Mouse (Mus musculus) heart, embryonic 16.5 days (tissue): ENCODE measurements around the gene Atp5j. TPM values are rescaled to one million over a fixed set of nuclear protein-coding genes. Genes with fewer than 3 reads are reported as not detected.

Experiments
- ATAC-seq: fragments of 200-750 bp; cut with Nextera tagmentation; replicated peaks from 2 replicates; pipeline ENCODE4 v1.8.0; 2017; ENCODE audit warnings: moderate number of reproducible peaks; ENCODE audit not compliant: insufficient read depth, low FRiP score; ENCODE audit errors: extremely low read depth
- H3K27ac ChIP-seq: fragments of 300-500 bp; sonication (generic); 2 replicates; pipeline ENCODE4 v1.5.1; 2014; ENCODE audit warnings: mild to moderate bottlenecking, low read length, control low read depth, moderate library complexity
- H3K27me3 ChIP-seq: fragments of 300-500 bp; sonication (generic); 2 replicates; pipeline ENCODE4 v1.6.1; 2014; ENCODE audit warnings: low read length, mixed read lengths; ENCODE audit not compliant: control insufficient read depth, insufficient read depth
- H3K36me3 ChIP-seq: fragments of 300-500 bp; sonication (generic); 2 replicates; pipeline ENCODE4 v1.6.1; 2014; ENCODE audit not compliant: control insufficient read depth, insufficient read depth
- H3K4me1 ChIP-seq: fragments of 300-500 bp; sonication (generic); 2 replicates; pipeline ENCODE4 v1.6.1; 2014; ENCODE audit warnings: low read length, mixed read lengths; ENCODE audit not compliant: control insufficient read depth, insufficient read depth
- H3K4me2 ChIP-seq: fragments of 300-500 bp; sonication (generic); 2 replicates; pipeline ENCODE4 v1.6.1; 2014; ENCODE audit warnings: low read depth, mild to moderate bottlenecking, control low read depth, low read length
- H3K4me3 ChIP-seq: fragments of 300-500 bp; sonication (generic); 2 replicates; pipeline ENCODE4 v1.5.1; 2014; ENCODE audit warnings: mild to moderate bottlenecking, control low read depth, low read length
- H3K9ac ChIP-seq: fragments of 300-500 bp; sonication (generic); 2 replicates; pipeline ENCODE4 v1.6.1; 2014; ENCODE audit warnings: low read length, control low read depth
- H3K9me3 ChIP-seq: fragments of 300-500 bp; sonication (generic); replicated peaks from 2 replicates; pipeline ENCODE4 v1.6.1; 2016; ENCODE audit warnings: low read length; ENCODE audit not compliant: control insufficient read depth
- whole genome bisulfite sequencing: fragments of 180-500 bp; shearing (Covaris S2); extraction: QIAGEN DNeasy Blood & Tissue Kit; methylation state at CpG from one replicate; pipeline ENCODE4 v1.1.7; 2014; 5-methylcytosine and 5-hydroxymethylcytosine counted together
- polyA plus RNA-seq: library from polyadenylated mRNA; unstranded; fragments of >200 nt; fragmentation: Nextera tagmentation; extraction: Ambion mirVana; gene quantifications from 2 replicates; pipeline ENCODE4 v1.2.1, GENCODE M21; 2015

Gene Atp5j
- polyA plus RNA-seq, 1 experiment from 2014 or later = 1,680 TPM

GRCm38 (mm10) chr16:84795337-84795736 lies 40.1 kb downstream of the Atp5j start:
- Histone ChIP-seq H3K4me1 (no peaks in the 10 kb centered on the region), H3K4me3 (no peak overlapping the region), H3K9me3 (peaks cover 5% of the 10 kb centered on the region; the same call in 1 of the 2 replicates), H3K27ac (no peak overlapping the region), H3K9ac (no peak overlapping the region), H3K27me3 (no peaks in the 10 kb centered on the region), H3K36me3 (no peaks in the 10 kb centered on the region), H3K4me2 (no peak overlapping the region)
- WGBS = 53% methylated on average over 3 of the region's 3 CpGs
- ATAC-seq = no peak

- Histone ChIP-seq H3K9ac (no peak overlapping the region), H3K9me3 (peaks cover 5% of the 10 kb centered on the region; the same call in 1 of the 2 replicates), H3K27me3 (no peaks in the 10 kb centered on the region), H3K36me3 (no peaks in the 10 kb centered on the region), H3K4me3 (no peak overlapping the region), H3K4me2 (no peak overlapping the region), H3K27ac (no peak overlapping the region), H3K4me1 (no peaks in the 10 kb centered on the region)
- WGBS = 84% methylated on average over 14 of the region's 14 CpGs
- no peak for ATAC-seq
Measured at GRCm38 (mm10) chr16:84793401-84793800, 42.0 kb downstream of the Atp5j start.

GRCm38 (mm10) chr16:84790595-84791165 lies 44.7 kb downstream of the Atp5j start:
- no peak overlapping the region for H3K9ac ChIP-seq
- H3K27ac ChIP-seq = no peak overlapping the region
- no peaks in the 10 kb centered on the region for H3K4me1 ChIP-seq
- WGBS = 49% methylated on average over 2 of the region's 2 CpGs
- H3K4me3 ChIP-seq = no peak overlapping the region
- H3K4me2 ChIP-seq = no peak overlapping the region
- H3K36me3 ChIP-seq = no peaks in the 10 kb centered on the region
- no peak for ATAC-seq
- H3K27me3 ChIP-seq = no peaks in the 10 kb centered on the region
- peaks cover 5% of the 10 kb centered on the region; the same call in 1 of the 2 replicates for H3K9me3 ChIP-seq

GRCm38 (mm10) chr16:84784966-84785365 lies 50.5 kb downstream of the Atp5j start:
- 0 out of 2 replicates have a peak, but pooled peaks cover 2% of the 10 kb centered on the region for H3K4me1 ChIP-seq
- WGBS = 34% methylated on average over 7 of the region's 7 CpGs
- no peak overlapping the region for H3K4me3 ChIP-seq
- H3K27me3 ChIP-seq = no peaks in the 10 kb centered on the region
- H3K27ac ChIP-seq = no peak overlapping the region
- no peak overlapping the region for H3K4me2 ChIP-seq
- H3K9ac ChIP-seq = no peak overlapping the region
- no peaks in the 10 kb centered on the region for H3K36me3 ChIP-seq
- H3K9me3 ChIP-seq = no peaks in the 10 kb centered on the region
- ATAC-seq = no peak

DNA sequence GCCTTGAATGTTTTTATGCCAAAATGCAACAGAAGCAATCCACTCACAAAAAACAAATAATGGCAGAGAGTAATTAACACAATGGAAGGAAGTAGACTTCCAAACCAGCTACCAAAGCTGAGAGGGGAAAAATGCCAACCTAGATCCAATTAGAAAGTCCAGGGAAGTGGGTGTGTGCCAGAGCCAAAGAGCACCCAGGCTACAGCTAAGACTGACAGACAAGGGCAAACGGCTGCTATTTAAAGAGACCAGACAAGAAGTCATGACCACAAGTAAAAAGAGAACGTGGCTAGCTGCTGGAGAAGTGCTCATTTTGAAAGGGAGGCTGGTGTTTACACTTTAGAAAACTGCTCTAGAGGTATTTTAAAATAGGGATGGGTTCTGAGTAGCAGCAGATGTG lies 52.1 kb downstream of the Atp5j start:
- Histone ChIP-seq H3K27me3 (no peaks in the 10 kb centered on the region), H3K4me1 (0 out of 2 replicates have a peak, but pooled peaks cover 2% of the 10 kb centered on the region), H3K9me3 (peaks cover 8% of the 10 kb centered on the region), H3K4me3 (no peak overlapping the region), H3K9ac (no peak overlapping the region), H3K36me3 (no peaks in the 10 kb centered on the region), H3K4me2 (no peak overlapping the region), H3K27ac (no peak overlapping the region)
- no peak for ATAC-seq
- WGBS = 17% methylated on average over 2 of the region's 2 CpGs

GRCm38 (mm10) chr16:84779718-84780117 lies 55.7 kb downstream of the Atp5j start:
- Histone ChIP-seq H3K4me3 (no peak overlapping the region), H3K36me3 (no peaks in the 10 kb centered on the region), H3K27me3 (no peaks in the 10 kb centered on the region), H3K9me3 (peaks cover 8% of the 10 kb centered on the region), H3K4me2 (no peak overlapping the region), H3K4me1 (peaks cover 4% of the 10 kb centered on the region; the same call in 1 of the 2 replicates), H3K9ac (no peak overlapping the region), H3K27ac (no peak overlapping the region)
- WGBS = 67% methylated on average over 5 of the region's 5 CpGs
- ATAC-seq = no peak

DNA sequence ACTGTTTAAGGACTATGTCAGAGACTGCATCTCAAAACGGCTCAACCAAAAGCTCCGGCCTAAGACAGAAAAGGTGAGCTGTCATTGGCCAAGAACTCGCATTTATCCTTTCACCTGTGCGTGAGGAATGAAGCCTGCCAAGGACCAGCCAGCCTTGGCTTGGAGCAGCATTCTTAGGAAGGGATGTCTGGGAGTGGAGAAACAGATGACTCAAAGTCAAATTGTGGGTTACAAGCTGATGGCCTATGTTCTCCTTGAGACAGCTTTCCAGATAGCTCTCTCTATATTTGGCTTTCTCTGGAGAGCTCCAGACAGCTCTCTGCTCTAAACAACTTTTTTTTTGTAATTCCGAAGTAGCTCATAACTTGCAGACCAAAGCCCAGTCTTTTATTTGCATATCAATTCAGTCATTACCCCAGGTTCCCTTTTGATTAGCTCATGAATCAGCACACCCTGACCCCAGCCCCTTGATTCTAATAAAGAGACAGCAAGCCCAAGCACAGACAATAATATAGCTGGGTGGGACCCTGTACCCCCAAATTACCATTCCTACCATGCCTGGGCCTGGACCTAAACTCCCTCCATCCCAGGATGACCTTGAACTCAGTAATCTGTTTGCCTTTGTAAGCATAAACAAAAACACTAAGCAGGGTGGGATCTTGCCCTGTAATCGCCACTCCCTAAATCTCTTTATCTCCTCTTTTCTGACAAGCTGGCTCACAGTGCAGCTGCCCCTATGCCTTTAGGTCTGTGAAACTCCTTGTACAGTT lies 56.4 kb downstream of the Atp5j start:
- H3K27ac ChIP-seq = no peak overlapping the region
- H3K4me2 ChIP-seq = no peak overlapping the region

GRCm38 (mm10) chr16:84778431-84778830 lies 57.0 kb downstream of the Atp5j start:
- no peaks in the 10 kb centered on the region for H3K27me3 ChIP-seq
- H3K4me2 ChIP-seq = no peak overlapping the region
- H3K4me3 ChIP-seq = no peak overlapping the region
- no peaks in the 10 kb centered on the region for H3K36me3 ChIP-seq
- H3K4me1 ChIP-seq = peaks cover 4% of the 10 kb centered on the region; the same call in 1 of the 2 replicates
- H3K27ac ChIP-seq = no peak overlapping the region
- H3K9ac ChIP-seq = no peak overlapping the region
- WGBS = 69% methylated on average over 6 of the region's 6 CpGs
- ATAC-seq = no peak
- peaks cover 8% of the 10 kb centered on the region for H3K9me3 ChIP-seq

More for the DNA sequence above, 56.4 kb downstream of the Atp5j start:
- H3K9me3 ChIP-seq = peaks cover 8% of the 10 kb centered on the region
- H3K9ac ChIP-seq = no peak overlapping the region
- no peaks in the 10 kb centered on the region for H3K27me3 ChIP-seq
- peaks cover 4% of the 10 kb centered on the region; the same call in 1 of the 2 replicates for H3K4me1 ChIP-seq
- ATAC-seq = no peak
- no peaks in the 10 kb centered on the region for H3K36me3 ChIP-seq
- 79% methylated on average over 6 of the region's 6 CpGs for WGBS
- H3K4me3 ChIP-seq = no peak overlapping the region
